Mouse (Mus musculus) cerebellum, postnatal 36 days (tissue): ENCODE data around the gene Oxld1.

Source experiments
- DNase-seq, 2 experiments: peaks; one replicate each; pipeline ENCODE4 v3.0.0; 2021 to 2022; ENCODE audit warnings: mixed read lengths in 2 of 2

Oxld1 gene

DNA sequence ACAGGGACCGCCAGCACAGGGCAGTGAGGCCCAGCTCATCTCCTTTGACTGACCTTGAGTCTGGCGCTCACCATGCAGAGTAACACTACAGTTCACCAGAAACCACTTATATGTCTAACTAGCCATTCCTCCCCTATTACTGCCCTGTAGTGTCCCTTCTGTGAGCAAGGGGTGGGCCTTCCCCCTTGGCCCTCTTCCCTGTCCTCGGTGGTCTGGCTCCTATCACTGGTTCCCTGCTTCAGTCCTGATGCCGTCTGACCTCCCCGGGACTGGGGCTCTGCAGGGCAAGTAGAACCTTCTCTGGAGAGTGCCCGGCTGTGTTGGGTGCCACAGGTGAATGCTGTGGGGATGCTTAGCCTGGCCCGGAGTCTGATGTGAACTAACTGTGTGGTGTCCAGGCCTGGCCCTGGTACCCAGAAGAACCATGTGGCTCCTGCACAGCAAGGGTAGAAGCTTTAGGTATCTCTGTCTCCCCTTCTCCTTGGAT, 25.6 kb upstream of the Oxld1 start:
- DNase-seq = no peak

DNA sequence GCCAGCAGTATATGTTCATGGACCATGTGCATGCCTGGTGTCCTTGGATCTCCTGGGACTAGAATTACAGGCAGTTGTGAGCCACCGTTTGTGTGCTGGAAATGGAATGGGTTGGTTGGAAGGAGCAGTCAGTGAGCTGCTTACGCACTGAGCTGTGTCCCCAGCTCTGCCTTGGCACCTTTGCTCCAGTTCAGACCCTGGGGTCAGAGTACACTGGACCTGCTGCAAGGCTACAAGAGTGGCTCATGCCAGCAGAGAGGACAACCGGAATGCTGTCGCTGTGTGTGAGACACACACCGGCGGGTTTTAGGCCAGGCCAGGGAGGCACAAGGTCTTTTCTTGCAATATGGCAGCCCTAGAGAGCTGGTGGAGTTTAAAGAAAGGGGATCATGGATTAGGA, 14.2 kb upstream of the Oxld1 start:
- DNase-seq = no peak

DNA sequence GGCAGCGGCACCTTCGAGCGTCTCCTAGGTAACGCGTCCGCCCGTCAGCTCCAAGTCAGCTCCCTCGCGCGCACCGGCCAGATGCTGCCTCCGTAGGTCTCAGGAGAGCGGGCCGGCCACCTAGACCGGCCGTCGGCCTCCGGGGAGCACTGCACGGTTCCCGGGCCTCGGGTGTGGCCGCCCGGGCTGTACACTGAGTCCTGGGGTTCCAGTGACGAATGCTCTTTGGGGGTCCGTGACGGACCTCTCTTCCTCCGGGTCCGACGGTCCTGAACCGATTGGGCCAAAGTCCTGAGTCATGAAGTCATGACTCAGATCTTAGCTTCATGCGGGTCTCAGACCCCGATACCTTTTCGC, 9.8 kb upstream of the Oxld1 start:
- DNase-seq = no peak

DNA sequence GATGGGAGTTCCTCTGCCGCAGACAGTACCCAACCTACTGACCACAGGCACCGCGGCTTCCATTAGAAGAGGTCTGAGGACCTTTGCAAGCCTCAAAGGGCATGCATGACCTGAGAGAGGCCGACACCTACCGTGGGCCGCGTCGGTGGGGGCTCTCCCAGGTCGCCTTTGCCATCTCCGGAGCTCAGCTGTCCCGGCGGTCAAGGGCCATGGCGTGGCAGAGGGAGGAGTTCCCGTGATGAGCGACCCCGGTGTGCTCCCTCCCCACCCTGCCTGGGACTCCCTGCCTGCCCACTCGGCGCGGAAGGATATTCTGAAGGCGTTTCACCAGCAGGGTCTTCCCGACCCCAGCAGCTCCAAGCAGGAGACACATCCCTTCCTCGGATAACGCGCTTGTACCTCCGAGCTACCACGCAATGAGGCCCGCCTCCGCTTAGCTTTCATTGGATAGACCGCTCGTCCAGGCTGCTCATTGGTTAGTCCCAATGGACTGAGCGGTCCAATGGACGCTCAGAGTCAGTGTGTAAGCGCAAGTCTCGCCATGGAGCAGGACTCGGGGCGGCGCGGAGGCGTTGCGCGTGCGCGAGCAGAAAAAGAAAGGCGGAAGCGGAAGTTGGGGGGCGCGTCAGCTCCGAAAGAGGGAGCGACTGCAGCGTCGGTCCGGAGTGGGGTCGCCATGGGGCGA, 9.3 kb upstream of the Oxld1 start, which contains the start of gene Arl16:
TSS of gene Arl16 (minus strand) at position 557 of the 685 bp plus-strand sequence.
- DNase-seq = peak; percentile 91 to 92

DNA sequence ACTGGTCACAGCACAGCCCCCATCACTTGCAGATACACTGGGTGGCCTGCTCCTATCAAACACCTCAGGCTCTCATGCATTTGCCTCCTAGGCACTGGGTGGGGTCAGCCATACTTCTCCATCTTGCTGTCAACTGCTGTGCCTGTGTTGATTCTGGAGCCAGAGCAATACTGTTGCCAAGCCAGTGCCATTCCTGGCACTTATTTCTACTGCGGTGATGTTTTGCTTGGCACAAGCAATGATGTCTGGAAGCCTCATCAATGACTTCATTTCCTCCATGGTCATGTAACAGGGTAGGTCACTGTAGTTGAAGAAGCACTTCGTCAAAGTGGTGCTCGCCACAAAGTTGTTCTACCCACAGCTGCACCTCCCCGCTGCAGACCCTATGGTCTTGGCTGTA, 7.7 kb upstream of the Oxld1 start:
- no peak for DNase-seq

DNA sequence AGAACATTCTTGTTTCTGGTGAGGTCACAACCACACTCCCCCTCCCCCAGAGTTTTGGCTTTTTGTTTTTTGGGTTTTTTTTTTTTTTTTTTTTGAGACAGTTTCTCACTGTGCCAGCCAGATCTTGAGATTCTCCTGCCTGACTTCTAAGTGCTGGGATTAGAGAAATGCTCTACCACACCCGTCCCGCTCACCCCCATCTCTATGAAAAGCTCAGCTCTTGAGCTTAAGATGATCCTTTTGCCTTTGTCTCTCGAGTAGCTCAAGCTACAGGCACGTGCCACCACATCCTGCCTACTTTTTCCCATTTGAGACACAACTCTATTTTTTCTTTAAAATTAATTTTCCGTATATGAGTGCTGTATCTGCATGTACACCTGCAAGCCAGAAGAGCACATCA, 6.5 kb upstream of the Oxld1 start:
- DNase-seq = no peak

DNA sequence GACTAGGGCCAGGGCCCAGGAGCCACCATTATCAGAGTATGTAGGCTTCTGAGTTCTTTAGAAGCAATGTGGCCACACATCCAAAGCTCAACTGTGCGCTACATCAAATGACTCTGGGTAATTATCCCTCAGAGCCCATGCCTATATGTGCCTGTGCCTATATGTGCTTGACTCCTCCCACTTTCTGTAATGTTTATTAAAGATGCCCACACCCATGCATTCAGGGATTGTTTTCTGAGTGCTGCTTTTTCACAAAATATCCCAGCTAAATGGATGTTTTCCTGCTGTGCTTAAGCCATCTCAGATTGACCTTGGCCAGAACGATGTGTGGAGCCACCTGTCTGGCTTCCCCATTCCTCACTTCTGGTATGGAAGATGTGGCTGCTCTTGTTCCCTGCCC, 5.7 kb upstream of the Oxld1 start:
- no peak for DNase-seq

DNA sequence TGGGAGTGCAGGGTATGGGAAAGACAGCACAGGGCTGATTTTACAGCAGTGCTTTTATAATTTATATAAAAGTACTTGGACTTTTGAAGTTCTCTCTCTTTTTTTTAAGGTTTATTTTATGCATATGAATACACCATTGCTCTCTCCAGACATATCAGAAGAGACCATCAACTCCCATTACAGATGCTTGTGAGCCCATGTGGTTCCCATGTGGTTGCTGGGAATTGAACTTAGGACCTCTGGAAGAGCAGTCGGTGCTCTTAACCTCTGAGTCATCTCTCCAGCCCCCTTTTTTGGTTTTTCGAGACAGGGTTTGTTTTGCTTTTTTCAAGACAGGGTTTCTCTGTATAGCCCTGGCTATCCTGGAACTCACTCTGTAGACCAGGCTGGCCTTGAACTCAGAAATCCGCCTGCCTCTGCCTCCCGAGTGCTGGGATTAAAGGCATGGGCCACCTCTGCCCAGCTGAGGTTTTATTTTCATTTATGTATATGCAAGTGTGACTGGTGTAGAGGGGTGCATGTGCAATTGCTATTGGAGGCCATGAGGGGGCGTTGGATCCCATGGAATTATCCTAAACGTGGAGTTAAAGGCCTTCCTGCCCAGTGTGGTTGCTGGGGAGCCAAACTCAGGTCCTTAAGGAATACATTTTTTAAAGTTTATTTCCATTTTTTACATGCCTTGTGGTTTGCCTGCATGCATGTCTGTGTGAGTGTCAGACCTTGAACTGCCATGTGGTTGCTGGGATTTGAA, 1.2 kb upstream of the Oxld1 start:
- no peak for DNase-seq

DNA sequence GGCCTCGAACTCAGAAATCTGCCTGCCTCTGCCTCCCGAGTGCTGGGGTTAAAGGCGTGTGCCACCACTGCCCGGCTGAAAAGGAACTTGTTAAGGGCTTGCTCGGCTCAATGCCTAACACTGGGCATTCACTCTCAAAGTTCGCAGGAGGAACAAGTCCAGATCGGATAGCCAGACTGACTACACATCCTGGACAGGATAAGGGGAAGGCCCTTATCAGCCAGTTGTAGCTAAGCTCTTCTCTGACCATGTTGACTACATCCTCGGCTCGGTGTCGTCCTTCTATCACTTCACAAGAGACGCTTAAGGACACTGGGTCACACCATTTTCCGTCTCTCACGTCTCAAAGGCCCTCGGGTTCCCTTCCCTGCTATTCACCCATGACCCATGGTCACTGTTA, 498 bp downstream of the Oxld1 start:
- DNase-seq = no peak

DNA sequence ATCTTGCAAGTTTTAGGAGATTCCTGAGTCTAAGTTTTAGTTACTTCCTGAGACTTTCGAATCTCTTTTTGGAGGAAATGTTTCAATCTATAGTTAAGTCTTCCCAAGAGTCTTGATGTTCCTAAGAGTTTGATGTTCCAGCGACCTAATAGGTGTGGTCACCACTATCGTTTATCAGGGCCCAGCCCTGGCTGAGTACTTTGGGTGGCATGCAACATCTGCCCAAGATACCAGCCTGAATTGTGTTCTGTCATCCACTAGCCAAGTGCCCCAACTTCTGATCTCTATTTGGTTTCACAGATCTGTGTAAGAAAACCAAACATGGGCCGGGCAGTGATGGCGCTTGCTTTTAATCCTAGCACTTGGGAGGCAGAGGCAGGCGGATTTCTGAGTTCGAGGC, 2.5 kb downstream of the Oxld1 start:
- no peak for DNase-seq

DNA sequence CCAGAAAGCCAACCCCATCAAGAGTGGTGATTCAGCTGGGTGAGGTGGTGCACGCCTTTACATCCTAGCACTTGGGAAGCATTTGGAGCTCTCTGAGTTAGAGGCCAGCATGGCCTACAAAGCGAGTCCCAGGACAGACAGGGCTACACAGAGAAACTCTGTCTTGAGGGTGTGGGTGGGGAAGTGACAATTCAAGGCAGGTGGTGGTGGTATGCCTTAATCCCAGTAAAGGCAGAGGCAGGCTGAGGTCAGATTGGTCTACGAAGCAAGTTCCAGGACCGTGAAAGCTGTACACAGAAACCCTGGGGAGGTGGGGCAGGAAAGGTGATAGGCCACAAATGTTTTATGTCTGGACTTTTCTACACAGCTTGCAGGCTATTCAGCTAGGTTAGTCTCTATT, 2.9 kb downstream of the Oxld1 start:
- DNase-seq = no peak

DNA sequence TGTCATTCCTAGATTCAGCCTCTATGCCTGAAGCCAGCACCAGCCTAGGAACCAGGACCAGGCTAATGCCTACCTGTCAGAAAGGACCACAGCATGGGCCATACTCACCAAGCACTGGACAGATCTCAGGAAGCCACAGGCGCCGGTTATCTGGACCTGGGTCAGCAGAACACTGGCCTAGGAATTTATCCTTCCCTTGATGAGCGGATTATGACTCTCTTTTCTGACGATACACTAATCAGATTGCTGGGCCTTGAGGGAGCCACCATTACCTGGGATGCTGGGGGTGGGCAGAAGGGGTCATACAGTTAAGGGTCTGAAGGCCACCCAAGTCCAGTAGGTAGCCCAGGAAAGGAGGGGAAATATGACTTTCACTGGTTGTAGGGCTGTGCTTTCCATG, 4.6 kb downstream of the Oxld1 start, which contains the start of gene Pde6g:
TSS of gene Pde6g (minus strand) at position 195 of the 400 bp plus-strand sequence.
- no peak for DNase-seq

DNA sequence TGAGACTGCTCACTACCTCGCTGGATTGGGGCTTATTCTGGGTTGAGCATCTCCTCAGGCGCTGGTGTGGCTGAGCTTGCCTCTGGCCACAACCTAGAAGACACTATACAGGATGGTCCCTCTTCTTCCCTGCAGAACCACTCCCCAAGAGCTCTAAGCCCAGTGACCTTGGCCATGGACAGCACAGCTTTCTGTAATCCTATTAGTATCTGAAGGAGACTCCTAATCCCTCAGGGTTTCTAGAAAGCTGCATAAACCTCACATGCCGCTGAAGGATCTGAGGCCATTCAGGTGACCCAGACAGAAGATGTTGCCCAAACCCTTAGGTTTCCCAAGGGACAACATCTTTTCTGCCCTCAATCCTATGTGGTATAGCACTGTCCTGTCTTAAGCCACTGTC, 5.6 kb downstream of the Oxld1 start:
- DNase-seq = no peak

DNA sequence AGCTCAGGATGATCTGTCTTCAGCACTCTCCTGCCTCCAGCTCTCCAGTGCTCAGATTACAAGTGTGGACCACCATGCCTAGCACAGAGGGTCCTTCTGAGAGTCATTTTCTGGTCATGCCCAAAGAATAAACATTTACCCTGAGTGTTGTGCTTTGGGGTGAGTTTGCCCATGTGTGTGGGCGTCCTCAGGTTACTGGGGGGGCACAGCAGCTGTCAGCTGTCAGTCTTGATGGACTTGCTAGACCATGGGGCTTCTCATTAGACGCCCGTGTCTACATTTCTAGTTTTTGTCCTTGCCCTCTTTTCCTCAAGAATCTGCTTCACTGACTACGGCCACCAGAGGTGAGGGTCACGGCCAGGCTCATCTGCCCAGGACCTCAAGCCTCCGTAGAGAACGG, 10.7 kb downstream of the Oxld1 start:
- DNase-seq = no peak

DNA sequence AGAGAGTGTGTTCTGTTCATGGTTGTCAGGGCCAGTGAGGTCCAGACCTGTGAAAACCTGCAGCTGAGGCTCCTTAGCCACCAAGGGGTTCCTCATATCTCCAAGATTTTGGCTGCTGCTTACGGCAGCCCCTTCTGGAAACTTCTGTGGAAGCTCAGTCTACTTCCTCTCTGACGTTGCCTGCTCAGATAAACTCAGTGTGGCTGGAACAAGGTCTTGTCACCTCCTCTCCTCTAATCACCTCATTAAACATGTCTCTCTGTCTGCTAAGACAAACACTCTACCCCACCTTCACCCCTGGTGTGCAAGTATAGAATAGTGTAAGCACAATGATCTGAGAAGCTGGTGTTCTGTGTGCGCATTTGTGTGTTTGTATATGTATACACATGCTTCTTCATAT, 12.4 kb downstream of the Oxld1 start:
- no peak for DNase-seq

DNA sequence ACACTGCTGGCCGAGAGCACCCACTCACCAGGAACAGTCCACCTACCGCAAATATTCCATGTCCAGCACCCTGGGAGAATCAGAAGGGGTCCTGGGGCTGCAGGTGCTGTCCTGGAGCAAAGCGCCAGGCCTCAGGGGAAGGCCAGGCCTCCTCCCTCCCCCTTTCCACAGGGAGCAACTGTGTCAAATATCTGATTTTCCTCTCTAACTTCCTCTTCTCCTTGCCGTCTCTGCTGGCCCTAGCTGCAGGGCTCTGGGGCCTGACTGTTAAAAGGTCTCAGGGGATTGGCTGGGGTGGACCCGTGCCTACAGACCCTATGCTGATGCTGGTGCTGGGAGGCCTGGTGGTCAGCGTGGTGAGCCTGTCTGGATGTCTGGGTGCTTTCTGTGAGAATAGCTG, 13.8 kb downstream of the Oxld1 start:
- no peak for DNase-seq

DNA sequence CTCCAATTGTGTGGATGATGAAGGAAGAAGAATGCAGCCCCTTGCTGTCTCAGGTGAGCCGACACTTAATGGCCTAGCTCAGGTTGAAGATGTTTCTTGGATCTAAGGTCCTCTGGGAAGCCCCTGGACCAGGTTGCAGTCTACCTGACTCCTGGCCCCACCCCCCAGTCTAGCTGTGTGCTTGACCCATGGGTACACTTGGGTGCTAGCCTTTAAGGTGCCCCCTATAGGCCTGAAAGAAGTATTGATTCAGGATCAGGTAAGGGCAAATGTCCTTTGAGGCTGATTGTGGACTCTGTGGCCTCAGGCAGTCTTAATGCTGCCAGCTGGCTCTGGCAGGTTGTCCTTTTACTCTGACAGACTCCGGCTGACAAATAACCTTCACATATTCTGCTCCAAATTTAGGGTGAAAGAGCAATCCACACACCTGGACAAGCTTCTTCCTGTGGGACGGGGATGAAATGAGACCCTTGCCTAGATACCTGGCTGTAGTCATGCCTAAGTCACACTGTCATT, 15.0 kb downstream of the Oxld1 start:
- no peak for DNase-seq

DNA sequence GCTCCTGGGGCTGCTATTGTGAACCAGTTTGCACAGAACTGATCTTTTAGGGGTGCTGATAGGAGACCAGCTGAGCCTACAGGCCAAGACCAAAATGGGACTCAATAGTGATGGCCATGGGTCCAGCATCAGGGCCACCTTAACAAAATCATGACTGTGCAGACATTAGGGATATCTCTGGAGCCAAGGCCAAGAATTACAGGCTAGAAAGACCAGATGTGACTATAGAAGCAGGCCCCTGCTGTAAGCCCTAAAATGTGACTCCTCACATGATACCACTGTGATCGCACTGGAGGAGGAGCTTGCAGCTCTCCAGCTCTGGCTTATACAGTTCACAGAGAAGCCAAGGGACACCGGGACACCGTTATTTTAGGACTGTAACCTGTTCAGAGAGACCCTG, 15.5 kb downstream of the Oxld1 start, which contains the start of gene Tspan10:
TSS of gene Tspan10 (plus strand) at position 301 of the 400 bp plus-strand sequence.
- DNase-seq = no peak

DNA sequence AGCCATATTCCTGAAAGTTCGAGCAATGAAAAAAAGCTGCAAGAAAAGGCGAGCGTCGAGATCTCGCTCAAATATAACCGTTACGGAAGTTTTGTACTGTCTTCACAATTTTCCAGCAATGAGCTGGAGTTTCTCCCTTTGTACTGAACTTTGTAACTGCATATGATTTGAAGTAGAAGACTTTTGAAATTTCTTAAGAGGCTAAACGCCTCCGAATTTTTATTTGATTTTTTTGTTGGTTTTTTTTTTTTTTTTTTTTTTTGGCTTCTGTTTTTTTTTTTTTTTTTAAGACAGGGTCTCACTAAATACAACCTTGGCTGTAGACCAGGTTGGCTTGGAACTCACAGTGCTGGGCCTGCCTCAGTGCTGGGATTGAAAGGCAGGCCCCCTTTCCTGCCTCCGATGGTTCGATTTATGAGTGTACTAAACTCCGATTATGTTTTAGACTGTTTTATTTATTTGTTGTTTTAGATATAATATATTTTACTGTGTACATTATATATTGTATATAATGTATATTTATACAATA, 19.9 kb downstream of the Oxld1 start:
- DNase-seq = no peak

DNA sequence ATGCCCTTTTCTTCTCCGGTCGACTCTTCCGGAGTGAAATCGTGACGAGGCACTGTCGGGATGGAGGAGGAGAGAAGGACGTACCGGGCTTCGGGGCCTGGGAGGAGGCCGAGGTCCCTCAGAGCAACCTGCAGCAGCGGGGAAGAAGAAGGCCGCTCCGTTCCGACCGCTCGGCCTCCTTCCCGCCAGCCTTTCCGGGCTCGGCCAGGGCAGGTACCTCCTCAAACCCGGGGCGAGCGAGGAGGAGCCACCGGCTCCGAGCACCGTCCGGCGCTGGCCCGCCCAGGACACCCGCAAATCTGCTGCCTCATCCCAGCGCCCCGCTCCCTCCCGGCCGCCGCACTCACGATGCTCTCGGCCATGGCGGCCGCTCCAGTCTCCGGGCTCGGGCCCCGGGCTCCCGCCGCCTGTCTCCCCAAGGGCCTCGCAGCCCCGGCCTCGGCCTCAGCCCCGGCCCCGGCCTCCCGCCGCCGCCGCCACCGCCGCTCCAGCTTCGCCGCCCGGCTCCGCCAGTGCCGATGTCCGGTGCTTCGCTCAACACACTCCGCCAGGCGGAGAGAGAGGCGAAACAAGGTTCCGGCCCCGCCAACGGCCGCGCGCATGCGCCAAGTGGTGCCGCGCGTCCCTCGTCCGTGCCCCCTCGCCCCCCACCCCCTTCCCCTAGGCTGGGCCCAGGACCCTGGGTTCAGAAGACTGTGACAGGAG, 20.6 kb downstream of the Oxld1 start, which contains the start of gene Nploc4:
TSS of gene Nploc4 (minus strand) at position 557 of the 705 bp plus-strand sequence.
- peak; percentile 88 to 89 for DNase-seq

DNA sequence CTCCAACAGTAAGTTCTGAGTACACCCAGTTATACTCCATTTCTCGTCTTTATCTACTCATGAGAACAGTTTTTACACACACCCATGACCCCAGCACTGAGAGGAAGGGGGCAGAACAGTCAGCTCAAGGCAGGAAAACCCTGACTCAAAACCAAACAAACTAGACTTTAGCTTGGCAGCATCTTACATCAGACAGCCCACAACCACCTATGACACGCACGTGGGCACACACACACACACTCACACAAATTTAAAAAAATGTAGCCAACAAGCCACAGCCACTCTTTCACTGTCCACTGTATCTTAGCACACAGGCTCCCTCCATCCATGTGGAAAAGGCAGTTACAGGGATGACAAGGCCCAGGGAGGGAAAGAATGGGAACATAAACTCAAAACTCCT, 31.1 kb downstream of the Oxld1 start:
- DNase-seq = no peak

DNA sequence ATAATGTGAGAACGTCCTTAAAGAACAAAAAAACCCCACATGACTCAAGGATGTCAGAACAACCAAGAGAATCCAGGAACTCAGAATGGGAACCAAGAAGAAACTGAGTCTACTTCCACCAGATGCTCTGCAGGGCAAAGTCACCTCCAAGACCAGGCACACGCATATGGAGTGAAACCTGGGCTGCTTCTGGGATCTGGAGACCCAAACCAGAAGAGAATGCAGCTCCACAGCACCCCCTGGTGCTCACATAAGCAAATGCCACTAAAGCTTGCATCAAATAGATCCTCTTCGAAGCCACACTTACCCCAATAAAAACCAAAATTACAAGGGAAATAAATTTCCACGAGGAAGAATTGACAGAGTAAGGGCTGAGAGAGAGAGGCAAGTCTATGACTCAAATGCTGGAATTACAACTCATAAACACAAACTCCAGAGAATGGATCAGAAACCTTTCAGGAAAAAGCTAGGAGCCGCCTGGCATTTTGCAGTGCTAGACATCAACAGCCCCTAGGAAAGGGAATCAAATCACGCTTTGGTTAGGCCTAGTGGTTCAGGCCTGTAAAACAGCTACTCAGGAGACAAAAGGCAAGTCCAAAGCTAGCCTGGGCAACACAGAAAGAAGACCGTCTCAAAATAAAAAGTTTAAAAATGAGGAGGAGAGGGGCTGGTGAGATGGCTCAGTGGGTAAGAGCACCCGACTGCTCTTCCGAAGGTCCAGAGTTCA, 34.1 kb downstream of the Oxld1 start:
- DNase-seq = peak; percentile 60 to 65
